In the genomic region with DNA sequence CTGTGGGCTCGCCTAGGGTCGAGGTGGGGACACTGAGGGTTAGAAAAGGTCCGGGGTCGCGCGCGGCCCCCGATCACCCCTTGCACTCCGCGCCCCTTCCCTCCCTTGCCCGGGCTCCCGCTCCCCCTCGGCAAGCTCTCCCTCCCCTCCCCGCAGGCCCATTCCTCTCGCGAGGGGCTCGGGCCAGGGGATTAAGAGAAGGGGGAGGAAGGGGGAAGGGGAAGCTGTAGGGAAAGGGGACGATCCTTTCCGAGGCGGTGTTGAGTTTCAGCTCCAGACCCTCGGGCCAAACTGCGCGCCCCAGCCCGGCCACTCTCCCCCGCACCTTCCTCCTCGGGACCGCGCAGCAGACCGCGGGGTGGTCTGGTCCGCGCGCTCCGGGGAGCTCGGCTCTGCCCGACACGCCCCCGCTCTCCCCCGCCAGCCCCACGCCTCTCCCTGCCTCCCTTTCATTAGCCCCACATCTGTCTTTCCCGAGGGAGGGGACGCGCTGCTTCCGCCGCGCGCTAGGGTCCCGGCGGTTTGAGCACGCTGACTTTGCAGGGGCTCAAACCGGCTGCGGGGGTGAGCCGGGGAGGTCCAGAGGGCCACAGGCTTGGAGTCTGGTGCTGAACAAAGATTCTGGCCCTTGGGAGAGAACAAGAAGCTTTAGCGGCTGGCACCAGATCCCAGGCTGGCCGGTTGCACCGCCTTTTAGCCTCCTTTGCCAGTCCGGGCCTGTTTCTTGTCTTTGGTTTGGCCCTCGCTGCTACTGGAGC, we compare ENCODE assay signal across 8 mouse cellular contexts. TPM values are rescaled to one million over a fixed set of nuclear protein-coding genes. Genes with fewer than 3 reads are reported as not detected.
DNase-seq lines count a peak whose midpoint lies in the region; ATAC-seq and TF ChIP-seq lines count a peak whose summit lies in the region.

No protein-coding gene starts in this region.

- peak; percentile 82 for ATAC-seq in forebrain, embryonic 11.5 days (replicated peaks; ENCODE audit: low FRiP score)
- ATAC-seq in heart, embryonic 15.5 days (replicated peaks; ENCODE audit: insufficient number of reproducible peaks, insufficient read depth, low FRiP score, low read depth): peak; percentile 67
- peak; percentile 78 for ATAC-seq in midbrain, embryonic 12.5 days (ENCODE audit: low FRiP score, low read depth)

- 3% methylated on average over 52 of the region's 58 CpGs for WGBS in spleen, adult 2 months
- WGBS in forebrain, embryonic 11.5 days: under 1% methylated on average over 45 of the region's 58 CpGs
- WGBS in heart, embryonic 15.5 days: under 1% methylated on average over 52 of the region's 58 CpGs
- under 1% methylated on average over 57 of the region's 58 CpGs for WGBS in limb, embryonic 10.5 days
- under 1% methylated on average over 36 of the region's 58 CpGs for WGBS in midbrain, embryonic 12.5 days

- TF ChIP-seq POLR2A in spleen, adult 2 months (IDR thresholded peaks at IDR 0.05; ENCODE audit: low read depth, low read length): no peak

- peak overlapping the region; percentile 95 for H3K9ac ChIP-seq in forebrain, embryonic 11.5 days (ENCODE audit: low read length)
- peak overlapping the region; percentile 72 for H3K9ac ChIP-seq in heart, embryonic 15.5 days
- H3K9ac ChIP-seq in midbrain, embryonic 12.5 days (replicated peaks): peak overlapping the region; percentile 78

- H3K4me3 ChIP-seq in spleen, adult 2 months (ENCODE audit: extremely low read depth, insufficient read depth, insufficient read length): peak overlapping the region; percentile 21; the same call in 1 of the 2 replicates
- peak overlapping the region; percentile 52 for H3K4me3 ChIP-seq in forebrain, embryonic 11.5 days (ENCODE audit: low read depth, low read length)
- H3K4me3 ChIP-seq in heart, embryonic 15.5 days: peak overlapping the region; percentile 59
- peak overlapping the region; percentile 71 for H3K4me3 ChIP-seq in limb, embryonic 10.5 days
- peak overlapping the region; percentile 53 for H3K4me3 ChIP-seq in midbrain, embryonic 12.5 days

- no peak for DNase-seq in spleen, adult 2 months (ENCODE audit: low read depth in 1 of 2, low spot score in 2 of 2)
- no peak for DNase-seq in spleen, adult 18-20 months
- peak; percentile 93 for DNase-seq in forebrain, embryonic 11.5 days (ENCODE audit: low spot score)
- DNase-seq in limb, embryonic 10.5 days (ENCODE audit: low spot score): peak; percentile 90
- peak; percentile 70 for DNase-seq in testis, postnatal 14 days (ENCODE audit: low spot score)
- no peak for DNase-seq in cerebellum, adult 11 months

- TF ChIP-seq CTCF in spleen, adult 2 months (IDR thresholded peaks at IDR 0.05; ENCODE audit: extremely low read depth, insufficient read depth, insufficient read length, insufficient replicate concordance): no peak

- H3K9me3 ChIP-seq in forebrain, embryonic 11.5 days (ENCODE audit: control insufficient read depth, low read length): peaks cover 6% of the 10 kb centered on the region
- H3K9me3 ChIP-seq in heart, embryonic 15.5 days (replicated peaks): no peaks in the 10 kb centered on the region
- H3K9me3 ChIP-seq in limb, embryonic 10.5 days (replicated peaks): peaks cover 5% of the 10 kb centered on the region; the same call in 1 of the 2 replicates
- peaks cover 9% of the 10 kb centered on the region; the same call in 1 of the 2 replicates for H3K9me3 ChIP-seq in midbrain, embryonic 12.5 days

- H3K27ac ChIP-seq in spleen, adult 2 months (ENCODE audit: insufficient read depth, low read length): no peak overlapping the region
- peak overlapping the region; percentile 98 for H3K27ac ChIP-seq in forebrain, embryonic 11.5 days (ENCODE audit: low read depth, low read length)
- H3K27ac ChIP-seq in heart, embryonic 15.5 days: peak overlapping the region; percentile 91
- H3K27ac ChIP-seq in limb, embryonic 10.5 days: peak overlapping the region; percentile 99
- peak overlapping the region; percentile 98 for H3K27ac ChIP-seq in midbrain, embryonic 12.5 days (replicated peaks)

- H3K27me3 ChIP-seq in spleen, adult 2 months (ENCODE audit: control insufficient read depth, insufficient read depth, low read length): peaks cover 16% of the 10 kb centered on the region
- H3K27me3 ChIP-seq in forebrain, embryonic 11.5 days (ENCODE audit: control insufficient read depth, insufficient read depth, low read length): no peaks in the 10 kb centered on the region
- H3K27me3 ChIP-seq in heart, embryonic 15.5 days: peaks cover 15% of the 10 kb centered on the region
- H3K27me3 ChIP-seq in limb, embryonic 10.5 days (ENCODE audit: low read depth, poor library complexity, severe bottlenecking): peaks cover 4% of the 10 kb centered on the region; the same call in 1 of the 2 replicates
- H3K27me3 ChIP-seq in midbrain, embryonic 12.5 days: peaks cover 11% of the 10 kb centered on the region; the same call in 1 of the 2 replicates

- peak overlapping the region; percentile 96 for H3K4me2 ChIP-seq in forebrain, embryonic 11.5 days (ENCODE audit: low read depth, low read length, severe bottlenecking)
- H3K4me2 ChIP-seq in heart, embryonic 15.5 days: peak overlapping the region; percentile 93
- peak overlapping the region; percentile 89 for H3K4me2 ChIP-seq in midbrain, embryonic 12.5 days (replicated peaks)

- no peaks in the 10 kb centered on the region; the same call in 1 of the 2 replicates for H3K4me1 ChIP-seq in spleen, adult 2 months (ENCODE audit: control insufficient read depth, insufficient read depth, insufficient read length)
- peaks cover 14% of the 10 kb centered on the region; the same call in 1 of the 2 replicates for H3K4me1 ChIP-seq in forebrain, embryonic 11.5 days (replicated peaks; ENCODE audit: control insufficient read depth, insufficient read depth, low read length)
- peaks cover 46% of the 10 kb centered on the region for H3K4me1 ChIP-seq in heart, embryonic 15.5 days (replicated peaks)
- H3K4me1 ChIP-seq in limb, embryonic 10.5 days: peaks cover 59% of the 10 kb centered on the region
- H3K4me1 ChIP-seq in midbrain, embryonic 12.5 days: peaks cover 44% of the 10 kb centered on the region

- no peaks in the 10 kb centered on the region for H3K36me3 ChIP-seq in spleen, adult 2 months (ENCODE audit: control insufficient read depth, insufficient read depth, low read length)
- peaks cover 8% of the 10 kb centered on the region for H3K36me3 ChIP-seq in forebrain, embryonic 11.5 days (ENCODE audit: control insufficient read depth, insufficient read depth, low read length)
- no peaks in the 10 kb centered on the region for H3K36me3 ChIP-seq in heart, embryonic 15.5 days
- peaks cover 18% of the 10 kb centered on the region for H3K36me3 ChIP-seq in limb, embryonic 10.5 days
- H3K36me3 ChIP-seq in midbrain, embryonic 12.5 days: peaks cover 8% of the 10 kb centered on the region

RNA-seq across cellular contexts. Expression of a gene that starts 0.7 kb away (rescaled TPM):
- polyA plus RNA-seq in spleen, adult 2 months (2012; rRNA removed): 2.4 and 3.7 TPM in 2 replicates
- polyA plus RNA-seq in forebrain, embryonic 11.5 days (2014; fragmentation: Nextera tagmentation; extraction: Ambion mirVana): 39.4 and 41.8 TPM in 2 replicates
- polyA plus RNA-seq in heart, embryonic 15.5 days (2015; fragmentation: Nextera tagmentation; extraction: Ambion mirVana): 10.6 and 18.8 TPM in 2 replicates
- 40.2 and 53.4 TPM in 2 replicates for polyA plus RNA-seq in limb, embryonic 10.5 days (2016; fragmentation: Nextera tagmentation; extraction: Ambion mirVana)
- polyA plus RNA-seq in midbrain, embryonic 12.5 days (2016; fragmentation: Nextera tagmentation; extraction: Ambion mirVana): 36.0 and 38.6 TPM in 2 replicates

RNA-seq across cellular contexts. Expression of a gene that starts 5.9 kb away (rescaled TPM):
- not detected in 2 replicates for polyA plus RNA-seq in spleen, adult 2 months (2012; rRNA removed)
- not detected in 2 replicates for polyA plus RNA-seq in forebrain, embryonic 11.5 days (2014; fragmentation: Nextera tagmentation; extraction: Ambion mirVana)
- not detected in 2 replicates for polyA plus RNA-seq in heart, embryonic 15.5 days (2015; fragmentation: Nextera tagmentation; extraction: Ambion mirVana)
- polyA plus RNA-seq in limb, embryonic 10.5 days (2016; fragmentation: Nextera tagmentation; extraction: Ambion mirVana): 0.14 TPM in 1 of 2 replicates, not detected in the other
- not detected in 2 replicates for polyA plus RNA-seq in midbrain, embryonic 12.5 days (2016; fragmentation: Nextera tagmentation; extraction: Ambion mirVana)

RNA-seq across cellular contexts. Expression of a gene that starts 9.5 kb away (rescaled TPM):
- 0.14 TPM in 1 of 2 replicates, not detected in the other for polyA plus RNA-seq in spleen, adult 2 months (2012; rRNA removed)
- polyA plus RNA-seq in forebrain, embryonic 11.5 days (2014; fragmentation: Nextera tagmentation; extraction: Ambion mirVana): 0.69 TPM in 1 of 2 replicates, not detected in the other
- polyA plus RNA-seq in heart, embryonic 15.5 days (2015; fragmentation: Nextera tagmentation; extraction: Ambion mirVana): 0.74 and 2.4 TPM in 2 replicates
- polyA plus RNA-seq in limb, embryonic 10.5 days (2016; fragmentation: Nextera tagmentation; extraction: Ambion mirVana): 0.38 and 1.2 TPM in 2 replicates
- 1.2 and 2.2 TPM in 2 replicates for polyA plus RNA-seq in midbrain, embryonic 12.5 days (2016; fragmentation: Nextera tagmentation; extraction: Ambion mirVana)

RNA-seq across cellular contexts. Expression of a gene that starts 13.6 kb away (rescaled TPM):
- 18.5 and 18.9 TPM in 2 replicates for polyA plus RNA-seq in spleen, adult 2 months (2012; rRNA removed)
- polyA plus RNA-seq in forebrain, embryonic 11.5 days (2014; fragmentation: Nextera tagmentation; extraction: Ambion mirVana): 44.4 and 51.8 TPM in 2 replicates
- polyA plus RNA-seq in heart, embryonic 15.5 days (2015; fragmentation: Nextera tagmentation; extraction: Ambion mirVana): 30.2 and 40.9 TPM in 2 replicates
- 31.2 and 52.7 TPM in 2 replicates for polyA plus RNA-seq in limb, embryonic 10.5 days (2016; fragmentation: Nextera tagmentation; extraction: Ambion mirVana)
- 110 and 125 TPM in 2 replicates for polyA plus RNA-seq in midbrain, embryonic 12.5 days (2016; fragmentation: Nextera tagmentation; extraction: Ambion mirVana)

RNA-seq across cellular contexts. Expression of a gene that starts 34.3 kb away (rescaled TPM):
- 73.3 and 76.7 TPM in 2 replicates for polyA plus RNA-seq in spleen, adult 2 months (2012; rRNA removed)
- 182 and 221 TPM in 2 replicates for polyA plus RNA-seq in forebrain, embryonic 11.5 days (2014; fragmentation: Nextera tagmentation; extraction: Ambion mirVana)
- 56.5 and 73.4 TPM in 2 replicates for polyA plus RNA-seq in heart, embryonic 15.5 days (2015; fragmentation: Nextera tagmentation; extraction: Ambion mirVana)
- 173 and 178 TPM in 2 replicates for polyA plus RNA-seq in limb, embryonic 10.5 days (2016; fragmentation: Nextera tagmentation; extraction: Ambion mirVana)
- polyA plus RNA-seq in midbrain, embryonic 12.5 days (2016; fragmentation: Nextera tagmentation; extraction: Ambion mirVana): 199 and 238 TPM in 2 replicates

Comparison
In these comparisons a context has a peak if more than half of its experiments do, and no peak if none do; other contexts are left out.
1. DNase-seq: peak in forebrain, embryonic 11.5 days (single experiment), limb, embryonic 10.5 days (single experiment) and testis, postnatal 14 days (single experiment); none in spleen, adult 2 months (0 of 2), spleen, adult 18-20 months (0 of 2) and cerebellum, adult 11 months (single experiment).
2. H3K4me3 ChIP-seq: peak in every context shown above with its lines; median percentile 71 in limb, embryonic 10.5 days; 59 in heart, embryonic 15.5 days; 53 in midbrain, embryonic 12.5 days; 52 in forebrain, embryonic 11.5 days; 21 in spleen, adult 2 months.
3. Peak in every context shown above with its lines, with median percentiles within 50 percentile points of each other: ATAC-seq, H3K4me2 ChIP-seq and H3K9ac ChIP-seq.